Mouse (Mus musculus): Measurements from ENCODE around the gene Utp3. TPM values are rescaled to one million over a fixed set of nuclear protein-coding genes. Genes with fewer than 3 reads are reported as not detected.

Gene Utp3
- total and polyA plus RNA-seq, 2 experiments from 2014 or later = 29.6 to 53.9 TPM

GRCm38 (mm10) chr5:88584061-88584460 is 29.8 kb downstream of the Utp3 start:
- Histone ChIP-seq H3K4me1 (ENCODE audit: insufficient read depth) (peaks cover 31% of the 10 kb centered on the region), H3K9ac (peak overlapping the region; percentile 69), H3K36me3 (ENCODE audit: insufficient read depth) (no peaks in the 10 kb centered on the region), H3K4me3 (ENCODE audit: low read depth, low read length) (peak overlapping the region; percentile 78), H3K27ac (ENCODE audit: low read depth, low read length) (peak overlapping the region; percentile 80), H3K9me3 (ENCODE audit: low read length) (no peaks in the 10 kb centered on the region), H3K4me2 (ENCODE audit: low read depth) (peak overlapping the region; percentile 72), H3K27me3 (ENCODE audit: insufficient read depth, low read length) (no peaks in the 10 kb centered on the region)
- ATAC-seq (peak; percentile 42), DNase-seq (peak; percentile 61)
- 8% methylated on average over 9 of the region's 9 CpGs for WGBS
- TF ChIP-seq CTCF (IDR thresholded peaks at IDR 0.05; ENCODE audit: low read depth) = no peak

- Histone ChIP-seq H3K4me1 (ENCODE audit: insufficient read depth) (peaks cover 31% of the 10 kb centered on the region), H3K4me3 (ENCODE audit: low read depth, low read length) (peak overlapping the region; percentile 78), H3K9me3 (ENCODE audit: low read length) (no peaks in the 10 kb centered on the region), H3K27me3 (ENCODE audit: insufficient read depth, low read length) (no peaks in the 10 kb centered on the region), H3K36me3 (ENCODE audit: insufficient read depth) (0 out of 2 replicates have a peak, but pooled peaks cover 4% of the 10 kb centered on the region), H3K4me2 (ENCODE audit: low read depth) (peak overlapping the region; percentile 72), H3K9ac (peak overlapping the region; percentile 69), H3K27ac (ENCODE audit: low read depth, low read length) (no peak overlapping the region)
- TF ChIP-seq CTCF (IDR thresholded peaks at IDR 0.05; ENCODE audit: low read depth) = no peak
- 64% methylated on average over 7 of the region's 7 CpGs for WGBS
- no peak for DNase-seq
- no peak for ATAC-seq
These were observed 32.3 kb downstream of the Utp3 start for GRCm38 (mm10) chr5:88586407-88587174.

GRCm38 (mm10) chr5:88587211-88587934 is 33.1 kb downstream of the Utp3 start:
- no peaks in the 10 kb centered on the region for H3K27me3 ChIP-seq (ENCODE audit: insufficient read depth, low read length)
- no peaks in the 10 kb centered on the region for H3K9me3 ChIP-seq (ENCODE audit: low read length)
- H3K4me2 ChIP-seq (ENCODE audit: low read depth) = peak overlapping the region; percentile 72
- no peak for TF ChIP-seq CTCF (IDR thresholded peaks at IDR 0.05; ENCODE audit: low read depth)
- peak overlapping the region; percentile 78 for H3K4me3 ChIP-seq (ENCODE audit: low read depth, low read length)
- H3K9ac ChIP-seq = peak overlapping the region; percentile 69; the same call in 1 of the 2 replicates
- 20% methylated on average over 13 of the region's 13 CpGs for WGBS
- no peak overlapping the region for H3K27ac ChIP-seq (ENCODE audit: low read depth, low read length)
- ATAC-seq = no peak
- H3K36me3 ChIP-seq (ENCODE audit: insufficient read depth) = 0 out of 2 replicates have a peak, but pooled peaks cover 4% of the 10 kb centered on the region
- DNase-seq = no peak
- peaks cover 31% of the 10 kb centered on the region for H3K4me1 ChIP-seq (ENCODE audit: insufficient read depth)

GRCm38 (mm10) chr5:88588481-88588880 is 34.2 kb downstream of the Utp3 start:
- no peak for TF ChIP-seq CTCF (IDR thresholded peaks at IDR 0.05; ENCODE audit: low read depth)
- ATAC-seq (no peak), DNase-seq (no peak)
- H3K9me3 ChIP-seq (ENCODE audit: low read length) = no peaks in the 10 kb centered on the region
- no peak overlapping the region for H3K9ac ChIP-seq
- no peak overlapping the region for H3K27ac ChIP-seq (ENCODE audit: low read depth, low read length)
- peaks cover 31% of the 10 kb centered on the region for H3K4me1 ChIP-seq (ENCODE audit: insufficient read depth)
- 54% methylated on average over 5 of the region's 5 CpGs for WGBS
- no peaks in the 10 kb centered on the region for H3K27me3 ChIP-seq (ENCODE audit: insufficient read depth, low read length)
- H3K4me2 ChIP-seq (ENCODE audit: low read depth) = 0 out of 2 replicates have a peak overlapping the region, but pooled peaks have one; percentile 13
- H3K36me3 ChIP-seq (ENCODE audit: insufficient read depth) = 0 out of 2 replicates have a peak, but pooled peaks cover 10% of the 10 kb centered on the region
- H3K4me3 ChIP-seq (ENCODE audit: low read depth, low read length) = no peak overlapping the region

- no peaks in the 10 kb centered on the region for H3K27me3 ChIP-seq (ENCODE audit: insufficient read depth, low read length)
- H3K9me3 ChIP-seq (ENCODE audit: low read length) = no peaks in the 10 kb centered on the region
- TF ChIP-seq CTCF (IDR thresholded peaks at IDR 0.05; ENCODE audit: low read depth) = no peak
- H3K4me2 ChIP-seq (ENCODE audit: low read depth) = no peak overlapping the region
- ATAC-seq (no peak), DNase-seq (no peak)
- no peak overlapping the region for H3K9ac ChIP-seq
- no peak overlapping the region for H3K27ac ChIP-seq (ENCODE audit: low read depth, low read length)
- 90% methylated on average over 13 of the region's 13 CpGs for WGBS
- H3K36me3 ChIP-seq (ENCODE audit: insufficient read depth) = peaks cover 14% of the 10 kb centered on the region; the same call in 1 of the 2 replicates
- H3K4me1 ChIP-seq (ENCODE audit: insufficient read depth) = peaks cover 5% of the 10 kb centered on the region; the same call in 1 of the 2 replicates
- H3K4me3 ChIP-seq (ENCODE audit: low read depth, low read length) = no peak overlapping the region
These were observed 39.3 kb downstream of the Utp3 start for GRCm38 (mm10) chr5:88593421-88594172.

- no peak overlapping the region for H3K27ac ChIP-seq (ENCODE audit: low read depth, low read length)
- H3K4me2 ChIP-seq (ENCODE audit: low read depth) = no peak overlapping the region
- no peak for TF ChIP-seq CTCF (IDR thresholded peaks at IDR 0.05; ENCODE audit: low read depth)
- no peak overlapping the region for H3K9ac ChIP-seq
- WGBS = 92% methylated on average over 7 of the region's 7 CpGs
- DNase-seq = no peak
- H3K4me3 ChIP-seq (ENCODE audit: low read depth, low read length) = no peak overlapping the region
- no peaks in the 10 kb centered on the region for H3K27me3 ChIP-seq (ENCODE audit: insufficient read depth, low read length)
- H3K9me3 ChIP-seq (ENCODE audit: low read length) = no peaks in the 10 kb centered on the region
- ATAC-seq = no peak
- H3K4me1 ChIP-seq (ENCODE audit: insufficient read depth) = no peaks in the 10 kb centered on the region
- peaks cover 17% of the 10 kb centered on the region; the same call in 1 of the 2 replicates for H3K36me3 ChIP-seq (ENCODE audit: insufficient read depth)
These were observed 39.9 kb downstream of the Utp3 start for GRCm38 (mm10) chr5:88594173-88594569.

Measured in forebrain, postnatal 0 days (tissue).